Mouse (Mus musculus) mesoderm, embryonic 11.5 days (tissue): ENCODE data around the gene Osbpl2.

ENCODE experiments used
- DNase-seq: peaks from one replicate; pipeline ENCODE4 v3.0.0-alpha.2; 2012; ENCODE audit warnings: low read depth, low spot score

Osbpl2 gene

GRCm38 (mm10) chr2:180118661-180119438, at the start of gene Osbpl2:
TSS of gene Osbpl2 (plus strand) at chr2:180119306.
- peak; percentile 99 for DNase-seq

- no peak for DNase-seq
Measured at GRCm38 (mm10) chr2:180069770-180070480, 49.2 kb upstream of the Osbpl2 start.

GRCm38 (mm10) chr2:180070481-180071453, 48.3 kb upstream of the Osbpl2 start, which contains the start of gene Mtg2:
TSS of gene Mtg2 (plus strand) at chr2:180070588.
- DNase-seq = peak; percentile 94

GRCm38 (mm10) chr2:180071671-180072070, 47.4 kb upstream of the Osbpl2 start:
- DNase-seq = no peak

GRCm38 (mm10) chr2:180072886-180073285, 46.2 kb upstream of the Osbpl2 start:
- DNase-seq = no peak

- DNase-seq = no peak
Measured at GRCm38 (mm10) chr2:180077622-180078021, 41.5 kb upstream of the Osbpl2 start.

GRCm38 (mm10) chr2:180080680-180081079, 38.4 kb upstream of the Osbpl2 start:
- DNase-seq = no peak

GRCm38 (mm10) chr2:180083063-180083462, 36.0 kb upstream of the Osbpl2 start:
- DNase-seq = no peak

- DNase-seq = no peak
Measured at GRCm38 (mm10) chr2:180084565-180084964, 34.5 kb upstream of the Osbpl2 start.

- DNase-seq = no peak
Measured at GRCm38 (mm10) chr2:180085926-180086636, 33.0 kb upstream of the Osbpl2 start.

- no peak for DNase-seq
Measured at GRCm38 (mm10) chr2:180086637-180087027, 32.5 kb upstream of the Osbpl2 start.

GRCm38 (mm10) chr2:180087472-180087871, 31.6 kb upstream of the Osbpl2 start:
- no peak for DNase-seq

GRCm38 (mm10) chr2:180090285-180090684, 28.8 kb upstream of the Osbpl2 start:
- DNase-seq = no peak

- DNase-seq = no peak
Measured at GRCm38 (mm10) chr2:180095711-180096110, 23.4 kb upstream of the Osbpl2 start.

- no peak for DNase-seq
Measured at GRCm38 (mm10) chr2:180097585-180097984, 21.5 kb upstream of the Osbpl2 start.

- no peak for DNase-seq
Measured at GRCm38 (mm10) chr2:180098167-180098566, 20.9 kb upstream of the Osbpl2 start.

- no peak for DNase-seq
Measured at GRCm38 (mm10) chr2:180099529-180099928, 19.6 kb upstream of the Osbpl2 start.

- no peak for DNase-seq
Measured at GRCm38 (mm10) chr2:180103151-180103977, 15.7 kb upstream of the Osbpl2 start.

- peak; percentile 71 for DNase-seq
Measured at GRCm38 (mm10) chr2:180103978-180104658, 15.0 kb upstream of the Osbpl2 start, which contains the start of gene Hrh3. TSS of gene Hrh3 (minus strand) at chr2:180104488.
